Mouse (Mus musculus): ENCODE measurements around the gene Cnksr3.

DNA sequence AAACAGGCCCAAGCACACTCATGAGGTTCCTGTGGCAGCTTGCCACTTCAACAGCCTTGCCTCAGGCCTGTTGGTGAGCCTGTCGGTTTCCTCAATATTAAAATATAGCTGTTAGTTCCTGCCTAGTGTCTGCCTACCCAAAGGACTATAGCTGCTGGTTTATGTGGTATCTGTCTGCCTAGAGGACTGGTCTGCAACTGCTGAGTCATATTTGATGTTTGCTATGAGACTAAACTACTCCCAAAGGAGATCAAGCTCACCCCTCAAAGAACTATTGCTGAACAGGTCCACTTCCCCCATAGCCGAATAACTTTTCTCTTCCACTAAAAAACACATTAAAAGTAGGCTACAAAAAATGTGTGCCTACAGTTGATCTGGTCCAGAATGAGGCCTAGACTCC is 137.8 kb downstream of the Cnksr3 start:
- no peak for TF ChIP-seq CTCF (IDR thresholded peaks at IDR 0.05)
- no peak for TF ChIP-seq EP300 (IDR thresholded peaks at IDR 0.05)

Measured in lung, postnatal 0 days (tissue).